Mouse (Mus musculus) erythroid progenitor cell, adult 5-6 weeks (primary cell): ENCODE results near the gene Speer4f1. TPM values are rescaled to one million over a fixed set of nuclear protein-coding genes. Genes with fewer than 3 reads are reported as not detected.
"Not testable (repeated sequence)": the region's sequence is repeated elsewhere in the genome, so short reads cannot be mapped to it uniquely, and the experiment has no call there.

Experiments
- ATAC-seq: replicated peaks from 2 replicates; pipeline ENCODE4 v1.8.0; 2016; ENCODE audit warnings: moderate number of reproducible peaks, mild to moderate bottlenecking, moderate TSS enrichment, inconsistent platforms; ENCODE audit not compliant: poor library complexity, low FRiP score, severe bottlenecking
- total RNA-seq, 2 experiments: library from RNA; stranded (forward) in 1 of 2; stranded (reverse) in 1 of 2; fragments of 150-400 nt in 1 of 2; fragments of 186-747, 209-891 nt in 1 of 2; gene quantifications; 2 replicates each; pipeline versions ENCODE4 v1.2.3 to v1.2.4; 2015 to 2017; ENCODE audit warnings: low replicate concordance in 2 of 2

The Speer4f1 gene
- not detected in 2 replicates for total RNA-seq (2015; ENCODE audit: low replicate concordance)
- total RNA-seq (2017; ENCODE audit: low replicate concordance), result not detected in 2 replicates

DNA sequence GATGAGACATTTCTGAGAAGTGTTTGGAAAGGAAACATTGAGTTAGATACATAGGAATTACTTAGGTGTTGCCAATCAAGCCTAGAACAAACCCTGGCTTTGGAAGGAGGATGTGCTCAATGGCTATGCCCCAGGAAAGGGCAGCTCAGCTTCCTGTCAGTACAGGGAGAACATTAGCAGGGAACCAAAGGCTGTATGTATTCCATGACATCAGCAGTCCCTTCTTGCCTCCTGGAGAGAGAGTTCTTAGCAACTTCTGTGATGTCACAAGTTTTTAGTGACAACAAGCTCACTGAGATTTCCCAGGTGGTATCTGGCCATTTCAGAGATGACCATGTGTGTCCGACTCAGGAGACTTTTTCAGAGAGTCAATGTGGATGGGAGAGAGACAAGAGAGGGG, at the start of gene Speer4f1:
Gene Speer4f1 (plus strand): TSS at position 301 of the 400 bp plus-strand sequence.
- not testable (repeated sequence) for ATAC-seq

DNA sequence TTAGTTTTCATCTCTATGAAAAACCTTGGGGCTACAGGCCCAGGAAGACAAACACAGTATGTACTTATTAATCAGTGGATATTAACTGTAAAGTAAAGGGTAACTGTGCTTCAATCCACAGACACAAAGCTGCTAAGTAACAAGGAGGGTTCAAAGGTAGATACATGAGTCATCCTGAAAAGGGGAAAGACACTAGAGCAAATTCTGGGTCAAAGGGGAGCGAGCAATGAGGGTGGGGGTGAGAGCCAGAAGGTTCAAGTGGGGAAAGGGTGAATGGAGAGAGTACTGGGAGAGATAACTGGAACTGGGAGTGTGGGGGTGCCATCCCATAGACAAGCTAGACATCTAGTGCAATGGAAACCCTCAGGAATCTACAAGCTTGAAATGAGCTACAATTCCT, 49.0 kb upstream of the Speer4f1 start:
- ATAC-seq, result no peak

DNA sequence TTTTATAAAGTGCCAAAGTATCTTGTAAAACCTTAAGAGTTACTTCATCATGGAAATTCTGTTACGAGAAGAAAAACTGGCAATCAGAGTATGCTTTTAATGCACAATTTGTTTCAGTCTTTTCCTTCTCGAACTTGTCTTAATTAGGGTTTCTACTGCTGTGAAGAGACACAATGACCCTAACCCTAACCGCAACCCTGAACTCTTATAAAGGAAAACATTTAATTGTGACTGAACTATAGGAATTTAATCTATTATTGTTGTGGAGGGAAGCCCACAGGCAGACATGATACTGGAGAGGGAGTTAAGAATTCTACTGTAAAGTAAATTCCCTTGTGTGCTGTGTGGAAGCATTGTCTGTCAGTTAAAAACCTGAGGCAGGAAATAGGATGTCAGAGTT, 41.2 kb upstream of the Speer4f1 start:
- no peak for ATAC-seq

DNA sequence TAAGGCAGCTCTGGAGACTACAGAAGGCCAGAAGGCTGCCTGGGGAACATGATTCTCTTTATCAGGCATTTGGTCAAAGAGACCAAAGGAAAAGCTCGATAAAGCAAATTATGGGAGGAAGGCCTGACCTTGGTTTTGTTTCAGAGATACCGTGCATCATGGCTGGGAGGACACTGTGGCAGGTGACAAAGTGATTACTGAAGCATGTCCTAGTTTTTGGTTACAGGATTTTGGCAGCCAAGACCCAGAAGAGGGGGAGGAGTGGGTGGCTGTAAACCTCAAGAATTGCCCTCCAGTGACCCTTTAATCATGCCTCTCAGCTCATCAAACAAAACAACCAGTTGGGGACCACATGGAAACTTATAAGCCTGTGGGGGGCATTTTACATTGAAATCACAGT, 39.7 kb upstream of the Speer4f1 start:
- no peak for ATAC-seq

DNA sequence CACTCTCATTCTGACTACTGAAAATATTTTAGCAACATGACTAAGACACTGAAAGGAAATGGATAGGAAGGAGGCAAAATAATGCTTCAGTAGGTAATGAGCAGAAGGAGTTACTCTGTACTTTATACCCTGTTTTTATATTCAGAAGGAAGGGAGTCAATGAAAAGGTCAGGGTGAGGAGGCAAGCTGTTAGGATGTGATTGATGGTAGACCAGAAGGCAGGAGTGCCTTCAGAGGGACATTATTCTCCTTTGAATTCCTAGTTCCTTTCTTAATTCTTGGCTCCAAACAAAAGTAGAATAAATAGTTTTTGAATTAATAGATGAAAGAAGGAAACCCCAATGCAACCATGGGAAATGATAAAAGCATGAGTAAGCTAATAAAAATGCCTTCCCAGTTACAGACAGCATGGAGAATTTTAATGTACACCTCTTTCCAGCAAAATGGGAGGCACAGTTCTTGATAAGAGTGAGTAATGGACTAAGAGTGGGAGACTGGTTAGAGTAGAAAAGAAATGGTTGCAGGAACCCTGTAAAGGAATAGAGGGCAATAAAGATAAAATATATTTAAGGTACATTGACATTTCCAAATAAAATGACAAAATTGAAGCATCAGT, 36.3 kb upstream of the Speer4f1 start:
- ATAC-seq, result no peak

DNA sequence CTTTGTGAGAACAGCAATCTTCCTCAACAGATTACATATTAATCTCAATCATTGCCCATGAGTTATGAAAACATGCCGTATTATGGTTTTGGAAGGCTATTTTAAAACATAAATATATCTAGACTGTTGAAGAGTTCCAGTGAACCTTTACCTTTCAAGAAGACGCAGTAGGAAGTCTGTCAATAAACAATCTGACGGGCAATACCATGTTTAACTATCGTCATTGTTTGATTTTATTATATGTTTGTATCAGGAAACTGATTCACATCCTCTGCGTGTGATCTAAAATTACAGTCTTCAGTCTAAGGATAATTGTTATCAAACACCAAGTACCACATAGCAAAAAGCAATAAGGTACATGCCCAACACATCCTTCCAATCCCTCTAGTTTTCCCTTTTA, 21.8 kb upstream of the Speer4f1 start:
- no peak for ATAC-seq

GRCm38 (mm10) chr5:17454952-17455586, 20.8 kb upstream of the Speer4f1 start:
- ATAC-seq, result no peak

- ATAC-seq, result no peak
Measured at GRCm38 (mm10) chr5:17456671-17457070, 19.2 kb upstream of the Speer4f1 start.

GRCm38 (mm10) chr5:17468120-17468519, 7.8 kb upstream of the Speer4f1 start:
- ATAC-seq, result not testable (repeated sequence)

DNA sequence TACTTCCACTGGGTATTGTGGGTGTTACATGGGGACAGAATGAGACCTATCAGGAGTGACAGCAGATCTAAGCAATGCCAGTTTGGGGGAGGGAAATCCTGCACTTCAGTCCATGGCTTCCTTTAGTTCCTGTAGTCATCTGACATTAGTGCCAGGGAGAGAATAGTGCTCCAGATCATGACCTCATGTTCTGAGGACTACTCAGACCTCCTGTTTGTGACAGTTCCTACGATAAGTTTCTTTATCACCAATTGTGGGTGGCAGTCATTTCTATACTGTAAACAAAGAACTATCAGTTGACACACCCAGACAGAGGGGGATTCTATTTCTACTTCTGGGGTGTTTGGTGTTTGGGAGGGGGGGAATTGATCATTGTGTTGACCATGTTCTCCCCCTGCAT, 578 bp downstream of the Speer4f1 start:
- ATAC-seq, result no peak

DNA sequence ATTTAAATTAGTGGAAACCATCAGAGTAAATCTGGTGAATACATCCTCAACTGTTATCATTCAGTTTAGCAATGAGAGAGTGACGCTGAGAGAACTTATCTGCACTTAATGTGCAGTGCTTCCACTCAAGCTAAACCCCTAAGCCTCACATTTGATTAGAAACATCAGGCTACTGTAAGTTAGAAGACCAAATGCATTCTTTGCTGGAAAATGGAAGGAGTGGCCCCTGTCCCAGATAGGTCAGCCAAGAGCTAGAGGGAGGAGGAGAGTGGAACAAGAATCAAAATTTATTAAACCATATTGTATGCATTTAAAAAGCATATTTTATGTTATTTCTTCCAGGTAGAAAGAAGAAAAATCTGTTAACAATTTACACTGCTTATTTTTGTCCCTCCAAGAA, 14.0 kb downstream of the Speer4f1 start:
- ATAC-seq, result no peak

GRCm38 (mm10) chr5:17495616-17496015, 19.7 kb downstream of the Speer4f1 start:
- no peak for ATAC-seq

- ATAC-seq, result no peak
Measured at GRCm38 (mm10) chr5:17496650-17497049, 20.8 kb downstream of the Speer4f1 start.

DNA sequence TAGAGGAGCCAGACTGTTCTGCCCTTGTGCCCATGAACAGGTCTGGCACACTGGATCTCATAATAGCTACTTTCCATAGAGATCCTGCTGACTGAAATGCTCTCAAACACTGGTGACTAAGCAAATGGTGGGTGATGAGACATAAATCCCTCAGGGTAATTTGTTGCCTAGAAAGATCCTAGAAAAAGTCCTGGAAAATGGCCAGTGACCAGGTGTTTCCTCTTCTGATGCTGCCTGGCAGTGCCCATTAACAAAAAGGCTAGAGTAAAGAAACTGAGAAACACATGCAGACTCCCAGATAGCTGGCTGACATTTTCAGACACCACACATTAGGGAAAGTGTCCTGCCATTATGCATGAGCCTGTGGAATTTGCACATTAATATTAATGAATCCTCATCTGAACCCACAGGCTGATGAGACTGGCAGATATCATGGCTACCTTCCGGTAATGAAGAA, 24.0 kb downstream of the Speer4f1 start:
- ATAC-seq, result no peak

GRCm38 (mm10) chr5:17500866-17501265, 25.0 kb downstream of the Speer4f1 start:
- ATAC-seq, result no peak

DNA sequence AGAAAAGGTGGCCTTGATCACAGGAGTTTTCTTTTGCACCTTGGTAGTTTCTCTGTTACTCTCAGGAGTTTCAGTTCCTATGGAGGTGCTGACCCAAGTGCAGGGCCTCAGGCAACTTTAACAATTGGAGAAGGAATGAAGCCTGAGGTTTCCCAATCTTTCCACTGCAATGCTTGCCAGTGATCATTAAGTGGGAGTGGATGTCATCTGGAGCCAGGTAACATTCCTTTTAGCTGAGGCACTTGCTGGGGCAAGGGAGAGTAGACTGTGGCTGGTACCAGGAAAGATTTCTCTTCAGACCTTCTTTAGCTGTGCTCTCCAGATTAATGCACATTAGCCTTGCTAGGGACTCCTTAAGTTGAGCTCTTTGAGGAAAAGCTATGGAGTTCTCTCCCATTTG, 29.6 kb downstream of the Speer4f1 start:
- no peak for ATAC-seq

GRCm38 (mm10) chr5:17508038-17508437, 32.1 kb downstream of the Speer4f1 start:
- ATAC-seq, result no peak

Other genes with a start within 250 kb of the Speer4f1 start
- not detected in 2 replicates for gene Speer4f2, start 102.9 kb upstream of the Speer4f1 start, total RNA-seq (2015; ENCODE audit: low replicate concordance)
- not detected in 2 replicates for gene Speer4f2, start 102.9 kb upstream of the Speer4f1 start, total RNA-seq (2017; ENCODE audit: low replicate concordance)
- not detected in 2 replicates for gene Sema3c, start 98.2 kb downstream of the Speer4f1 start, total RNA-seq (2015; ENCODE audit: low replicate concordance)
- not detected in 2 replicates for gene Sema3c, start 98.2 kb downstream of the Speer4f1 start, total RNA-seq (2017; ENCODE audit: low replicate concordance)